Mouse (Mus musculus) telencephalon, adult 2 months (tissue): ENCODE measurements around the gene B430305J03Rik.

Experiments used
- DNase-seq: peaks from one replicate; pipeline ENCODE4 v3.0.0-alpha.2; 2011; ENCODE audit warnings: low read depth, low spot score

B430305J03Rik gene

DNA sequence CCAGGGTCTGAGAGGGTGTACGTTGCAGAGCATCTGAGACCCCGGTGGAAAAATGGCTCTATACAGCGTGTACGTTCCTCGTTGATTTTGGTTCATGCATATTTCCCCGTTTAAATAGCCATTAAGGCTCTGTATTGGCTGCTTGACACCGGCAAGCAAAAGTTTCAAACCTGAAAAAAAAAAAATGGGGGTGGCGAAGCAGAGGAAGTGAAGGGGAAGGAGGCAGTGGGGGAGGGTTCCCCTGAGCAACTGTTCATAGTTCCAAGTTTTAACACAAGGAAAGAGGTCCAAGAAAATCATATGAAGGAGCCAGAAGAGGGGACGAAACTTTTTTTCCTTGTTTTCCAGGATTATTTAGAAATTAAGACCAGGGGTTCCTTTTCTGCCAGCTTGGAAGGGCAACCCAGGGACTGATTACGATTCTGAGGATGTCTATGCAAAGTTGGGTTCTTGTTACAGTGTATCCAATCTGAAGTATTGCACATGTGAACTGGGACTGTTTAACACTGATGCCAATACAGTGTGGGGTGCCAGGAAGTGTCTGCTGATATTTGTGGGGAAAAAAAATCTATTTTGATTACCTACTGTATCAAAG is at the start of gene B430305J03Rik:
Gene B430305J03Rik (minus strand): TSS at position 173 of the 595 bp plus-strand sequence.
- DNase-seq = no peak

DNA sequence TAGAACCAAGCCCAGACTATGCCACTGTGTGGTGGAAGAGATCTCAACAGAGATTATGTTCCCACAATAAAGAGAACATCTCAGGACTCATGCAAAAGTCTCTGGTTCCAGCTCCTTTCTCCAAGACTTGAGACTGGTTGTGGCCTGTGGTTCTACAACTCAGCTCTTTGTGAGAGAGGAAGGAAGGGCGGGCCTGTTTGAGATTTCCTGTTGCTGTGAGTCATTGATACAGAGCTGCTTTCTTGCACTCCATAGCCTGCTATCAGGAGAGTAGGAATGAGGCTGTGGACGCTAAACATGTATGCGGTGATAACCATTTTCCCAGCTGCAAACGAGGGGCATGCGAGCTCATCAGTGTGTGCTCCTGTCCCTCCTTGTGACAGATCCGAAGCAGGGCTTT is 43.9 kb upstream of the B430305J03Rik start:
- no peak for DNase-seq

DNA sequence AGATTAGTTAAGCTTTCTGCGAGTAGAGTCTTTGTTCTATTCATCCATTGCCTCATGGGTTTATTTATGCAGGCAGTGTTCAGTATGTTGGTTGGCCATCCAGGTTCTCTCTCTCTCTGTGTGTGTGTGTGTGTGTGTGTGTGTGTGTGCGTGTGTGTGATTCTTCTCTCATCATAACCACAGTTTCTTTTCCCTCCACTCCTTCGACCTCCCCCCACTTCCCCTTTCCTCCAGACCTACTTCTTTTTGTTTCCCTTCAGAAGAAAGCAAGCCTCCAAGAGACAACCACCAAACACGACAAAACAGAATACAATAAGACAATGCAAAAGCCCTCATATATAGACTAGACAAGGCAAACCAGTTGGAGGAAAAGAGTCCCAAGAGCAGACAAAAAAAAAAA is 41.2 kb upstream of the B430305J03Rik start:
- no peak for DNase-seq

DNA sequence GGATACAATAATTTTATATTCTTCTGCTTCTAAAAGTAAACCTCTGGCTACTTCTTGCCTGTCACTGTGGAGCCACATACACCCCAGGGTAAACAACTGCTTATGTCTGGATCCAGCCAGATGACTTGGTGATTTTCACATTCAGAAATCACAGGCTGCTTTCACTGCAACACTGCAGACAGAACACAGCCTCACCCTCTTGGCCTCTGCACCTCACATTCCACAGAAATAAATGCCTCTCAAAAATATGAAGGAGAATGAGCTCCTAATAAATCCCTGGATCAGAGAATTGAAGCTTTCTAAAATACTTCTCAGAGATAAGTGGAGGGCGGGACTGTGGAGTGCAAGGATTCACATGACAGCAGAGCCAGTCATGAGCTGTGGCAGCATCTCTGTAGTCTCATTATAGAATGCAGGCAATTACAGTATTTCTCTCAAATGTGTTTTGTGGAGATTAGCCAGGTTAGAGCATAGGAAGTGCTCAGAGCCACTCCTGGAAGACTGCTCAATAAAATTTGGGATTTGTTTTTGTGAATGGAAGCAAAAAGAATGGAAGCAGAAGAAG is 35.2 kb upstream of the B430305J03Rik start:
- no peak for DNase-seq

DNA sequence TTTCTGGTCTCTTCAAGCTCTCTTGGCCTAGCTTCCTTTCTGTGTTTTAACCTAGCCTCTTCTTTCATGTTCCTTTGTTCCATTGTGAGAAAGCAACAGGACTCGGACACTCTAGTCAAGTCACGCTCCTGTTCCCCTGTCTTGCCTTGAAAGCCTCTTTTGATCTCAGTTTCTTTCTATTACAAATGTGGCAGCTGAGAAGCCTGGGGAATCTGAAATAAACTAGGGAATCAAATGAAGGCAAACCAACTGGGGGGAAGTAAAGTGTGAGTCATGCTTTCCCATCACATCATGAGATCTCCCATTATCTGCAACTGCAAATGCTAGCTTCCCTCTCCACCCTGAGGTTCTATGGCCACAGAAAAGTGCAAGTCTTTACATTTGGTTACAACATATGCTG is 31.0 kb upstream of the B430305J03Rik start:
- DNase-seq = no peak

GRCm38 (mm10) chr3:61395382-61395781 is 29.6 kb upstream of the B430305J03Rik start:
- no peak for DNase-seq

DNA sequence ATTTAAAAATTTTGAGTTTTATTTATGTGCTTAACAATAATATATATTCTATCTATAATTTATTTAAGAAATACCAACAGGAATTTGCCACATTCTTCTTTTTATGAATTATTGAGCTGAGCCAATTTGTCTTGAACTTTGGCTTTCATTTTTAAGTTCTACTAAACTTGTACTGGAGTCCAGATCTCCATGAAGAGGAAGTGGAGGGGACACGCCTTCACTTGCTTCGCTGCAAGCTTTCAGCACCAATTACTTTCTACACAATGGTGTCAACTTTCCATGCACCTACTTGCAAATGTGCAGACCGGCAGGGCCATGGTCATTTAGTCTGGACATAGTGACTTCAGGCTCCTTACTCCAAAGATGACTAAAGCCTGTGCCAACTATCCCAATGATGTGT is 27.8 kb upstream of the B430305J03Rik start:
- DNase-seq = no peak

DNA sequence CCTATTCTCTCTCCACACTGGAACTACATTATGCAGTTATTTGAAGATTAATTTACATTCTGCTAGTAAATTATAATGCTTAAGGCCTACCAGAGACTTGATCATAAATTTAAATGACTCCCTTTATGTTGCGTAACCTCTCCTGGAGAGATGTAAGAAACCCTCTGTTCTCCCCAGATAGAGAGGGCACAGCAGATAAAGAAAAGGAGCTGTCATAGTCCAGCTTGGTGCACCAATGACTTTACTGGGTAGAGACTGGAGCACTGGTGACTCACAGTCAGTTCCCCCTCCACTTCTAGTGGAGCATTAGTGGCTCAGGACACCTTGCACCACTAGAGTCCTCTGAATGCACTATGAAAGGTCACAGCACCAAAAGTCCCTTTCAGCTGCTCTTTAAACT is 27.1 kb upstream of the B430305J03Rik start:
- no peak for DNase-seq

DNA sequence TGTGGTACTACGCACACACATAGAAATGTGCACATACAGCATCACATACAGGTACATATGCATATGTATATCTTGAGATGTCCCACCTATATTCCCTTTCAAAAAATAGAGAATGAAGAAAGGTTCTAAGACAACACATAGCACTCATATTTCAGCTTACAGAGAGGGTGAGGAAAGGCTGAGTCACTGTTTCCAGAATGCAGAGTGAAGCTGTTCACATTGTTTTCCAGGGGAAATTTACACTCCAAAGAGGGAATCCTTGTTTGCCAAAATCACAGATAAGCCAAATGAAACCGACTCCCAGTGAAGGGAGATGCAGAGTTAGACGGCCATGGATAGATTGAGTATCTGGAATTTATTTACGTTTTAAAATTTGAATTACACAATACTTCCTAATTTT is 25.8 kb upstream of the B430305J03Rik start:
- DNase-seq = no peak

GRCm38 (mm10) chr3:61386368-61386767 is 20.6 kb upstream of the B430305J03Rik start:
- no peak for DNase-seq

DNA sequence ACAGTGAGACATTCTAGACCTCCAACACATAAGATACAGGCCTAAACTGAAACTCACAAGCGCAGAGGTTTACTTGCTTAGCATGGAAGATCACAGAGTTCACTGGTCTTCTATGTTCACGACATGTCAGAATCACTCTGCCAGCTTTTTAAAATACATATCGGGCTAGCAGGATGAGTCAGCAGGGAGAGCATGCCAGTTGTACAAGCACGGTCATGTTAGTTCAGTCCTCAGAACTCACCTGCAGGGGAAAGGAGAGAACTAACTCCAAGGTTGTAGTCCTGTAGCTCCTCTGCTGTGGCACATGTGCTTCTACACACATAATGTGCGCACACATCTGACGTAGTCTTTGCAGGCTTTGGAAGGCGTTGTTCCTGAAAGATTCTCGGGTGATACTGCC is 10.2 kb upstream of the B430305J03Rik start:
- no peak for DNase-seq

- no peak for DNase-seq
These were observed 2.7 kb upstream of the B430305J03Rik start for GRCm38 (mm10) chr3:61368446-61368845.

DNA sequence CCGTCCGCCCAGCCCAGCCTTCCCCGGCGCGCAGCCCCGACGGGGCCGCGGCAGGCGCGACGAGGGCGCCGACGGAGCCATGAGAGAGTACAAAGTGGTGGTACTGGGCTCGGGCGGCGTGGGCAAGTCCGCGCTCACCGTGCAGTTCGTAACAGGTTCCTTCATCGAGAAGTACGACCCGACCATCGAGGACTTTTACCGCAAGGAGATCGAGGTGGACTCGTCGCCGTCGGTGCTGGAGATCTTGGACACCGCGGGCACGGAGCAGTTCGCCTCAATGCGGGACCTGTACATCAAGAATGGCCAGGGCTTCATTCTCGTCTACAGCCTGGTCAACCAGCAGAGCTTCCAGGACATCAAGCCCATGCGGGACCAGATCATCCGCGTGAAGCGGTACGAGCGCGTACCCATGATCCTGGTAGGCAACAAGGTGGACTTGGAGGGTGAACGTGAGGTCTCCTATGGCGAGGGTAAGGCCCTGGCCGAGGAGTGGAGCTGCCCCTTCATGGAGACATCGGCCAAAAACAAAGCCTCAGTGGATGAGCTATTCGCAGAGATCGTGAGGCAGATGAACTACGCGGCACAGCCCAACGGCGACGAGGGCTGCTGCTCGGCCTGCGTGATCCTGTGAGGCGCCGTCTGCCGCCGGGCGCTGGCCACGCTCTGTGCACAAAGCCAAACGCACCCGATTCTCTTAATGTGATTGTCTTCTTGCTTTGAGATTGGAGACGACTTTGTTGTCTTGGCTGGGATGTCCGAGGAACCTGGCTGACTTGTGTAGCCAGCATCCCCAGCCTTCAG is 573 bp downstream of the B430305J03Rik start:
- DNase-seq = no peak

DNA sequence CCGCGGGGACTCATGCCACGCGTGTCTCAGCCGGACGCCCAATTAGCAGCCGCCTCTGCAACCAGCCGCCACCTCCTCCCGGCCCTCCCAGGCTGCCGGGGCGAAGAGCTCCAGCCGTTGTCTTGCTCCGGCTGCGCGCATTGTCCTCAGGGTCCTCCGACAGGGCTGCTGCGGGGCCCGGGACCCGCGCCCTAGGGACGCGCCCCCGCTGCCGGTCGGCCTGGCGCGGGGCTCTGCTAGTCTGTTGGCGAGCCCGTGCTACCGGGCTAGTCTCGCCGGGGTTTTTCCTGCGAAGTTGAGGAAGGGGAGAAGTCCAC is 1.1 kb downstream of the B430305J03Rik start:
- DNase-seq = no peak

GRCm38 (mm10) chr3:61363989-61364660 is 1.6 kb downstream of the B430305J03Rik start:
- DNase-seq = peak; percentile 93

DNA sequence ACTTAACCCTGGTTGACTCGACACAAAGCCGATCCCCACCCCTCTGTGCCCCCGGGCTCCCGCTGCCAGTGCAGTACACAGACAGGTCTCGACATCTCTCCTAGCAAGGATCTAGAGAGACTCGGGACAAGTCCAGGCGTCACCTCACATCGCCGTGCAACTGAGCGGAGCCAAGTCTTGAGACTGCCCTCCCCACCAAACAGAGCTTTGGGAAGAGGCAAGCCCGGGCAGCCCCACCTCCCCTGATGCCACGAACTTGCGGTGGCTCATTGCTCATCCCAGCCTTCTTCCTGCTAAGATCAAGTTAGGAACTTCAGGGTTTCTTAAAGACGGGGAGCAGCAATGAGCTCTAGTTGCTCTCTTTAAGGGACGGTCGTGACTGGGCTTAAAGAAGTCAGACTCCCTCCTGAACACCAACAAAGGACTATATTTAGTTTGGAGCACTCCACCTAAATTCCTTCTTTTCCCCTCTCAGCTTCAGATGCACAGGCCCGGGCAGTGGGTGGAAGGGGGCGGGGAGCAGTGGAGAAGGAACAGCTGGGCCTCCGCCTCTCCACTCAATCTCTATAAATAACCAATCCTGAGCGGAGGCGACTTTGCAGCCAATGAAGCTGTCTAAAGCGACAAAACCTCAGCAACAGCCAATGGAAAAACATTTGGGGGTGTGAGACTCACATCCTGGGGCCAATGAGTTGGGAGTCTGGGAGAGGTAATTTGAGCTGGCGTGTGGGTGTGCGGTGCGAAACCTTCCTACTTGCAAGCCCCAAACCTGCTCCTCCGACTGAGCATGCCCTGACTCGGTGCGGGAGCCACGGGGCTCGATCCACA is 2.4 kb downstream of the B430305J03Rik start:
- DNase-seq = peak; percentile 100

- DNase-seq = no peak
These were observed 3.0 kb downstream of the B430305J03Rik start for GRCm38 (mm10) chr3:61362821-61363160.

DNA sequence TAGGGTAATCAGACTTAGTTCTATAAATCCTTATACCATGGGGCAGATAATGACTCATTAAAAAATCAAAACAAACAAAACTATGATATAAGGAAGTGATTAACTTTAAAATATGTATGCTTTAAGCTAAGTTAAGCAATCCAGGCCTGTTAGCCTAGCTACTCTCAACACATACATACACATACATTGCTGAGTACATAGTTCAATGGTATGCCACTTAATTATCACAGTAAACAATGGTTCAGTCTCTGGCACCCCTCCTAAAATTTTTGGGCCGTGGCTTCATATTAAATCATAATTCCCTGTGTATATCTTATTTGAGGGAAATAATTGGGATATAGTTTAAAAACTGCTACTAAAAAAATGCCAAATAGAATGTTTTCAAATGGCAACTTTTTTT is 4.4 kb downstream of the B430305J03Rik start, which contains the start of gene Rap2b:
Gene Rap2b (plus strand): TSS at position 301 of the 400 bp plus-strand sequence.
- DNase-seq = no peak

DNA sequence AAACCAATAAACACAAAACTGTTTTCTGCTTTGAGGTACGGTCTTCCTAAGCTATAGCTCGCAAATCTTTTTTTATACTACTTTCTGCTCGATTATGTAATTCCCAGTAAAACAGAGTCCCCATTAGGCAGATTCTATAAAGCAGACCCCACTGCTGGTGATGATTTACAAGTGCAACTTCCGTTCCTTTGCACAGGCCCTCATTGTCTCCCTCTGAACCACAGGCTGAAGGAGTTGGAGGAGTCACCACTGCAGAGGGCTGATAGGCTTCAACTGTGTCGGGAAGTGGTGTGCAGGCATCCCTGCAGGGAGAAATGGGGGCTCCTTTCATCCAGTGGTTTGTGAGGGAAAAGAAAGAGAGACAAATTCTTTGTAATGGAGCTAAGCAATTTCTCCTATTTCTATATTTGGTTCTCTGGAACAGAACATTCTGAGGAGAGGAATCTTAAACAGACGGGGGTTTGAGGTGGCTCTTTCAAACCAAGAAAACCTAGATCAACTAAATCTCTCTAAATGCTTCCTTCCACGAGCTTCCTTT is 6.9 kb downstream of the B430305J03Rik start:
- DNase-seq = no peak

GRCm38 (mm10) chr3:61358107-61358506 is 7.6 kb downstream of the B430305J03Rik start:
- no peak for DNase-seq

DNA sequence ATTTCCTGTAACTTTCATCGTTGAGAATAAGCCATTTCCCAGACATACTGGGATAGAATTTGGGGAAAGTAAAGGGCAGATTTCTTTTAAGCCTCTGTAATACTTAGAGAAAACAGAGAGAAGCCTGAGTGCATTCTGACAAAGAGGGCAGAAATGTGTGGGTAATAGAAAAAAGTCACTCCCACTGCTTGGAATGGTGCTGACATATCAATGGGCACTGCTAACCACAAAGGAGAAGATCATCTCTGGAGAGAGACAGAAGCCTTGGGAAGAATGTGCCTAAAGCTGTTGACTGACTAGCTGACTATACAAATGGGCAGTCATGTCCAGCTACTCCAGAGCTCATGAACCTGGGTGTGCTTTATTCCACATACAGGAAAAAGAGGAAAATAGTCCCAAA is 10.3 kb downstream of the B430305J03Rik start:
- DNase-seq = no peak
